Mouse (Mus musculus): ENCODE measurements around the gene Lif.

GRCm38 (mm10) chr11:4291639-4292038 is 34.3 kb downstream of the Lif start:
- TF ChIP-seq CTCF (IDR thresholded peaks at IDR 0.05; ENCODE audit: low read depth) (no peak), EP300 (IDR thresholded peaks at IDR 0.05; ENCODE audit: low read depth) (no peak)
